Mouse (Mus musculus) E14TG2a.4 (cell line): ENCODE results near the gene Dguok.

Experiments
- CTCF ChIP-seq: conservative IDR thresholded peaks from 2 replicates; pipeline ENCODE4 v1.5.1; 2014; ENCODE audit warnings: low read length
- NANOG ChIP-seq: IDR thresholded peaks from 2 replicates; pipeline ENCODE4 v1.6.1; 2014; ENCODE audit warnings: borderline replicate concordance, low read length, mixed read lengths
- POU5F1 ChIP-seq: IDR thresholded peaks from 2 replicates; pipeline ENCODE4 v1.6.1; 2014; ENCODE audit warnings: low read length, borderline replicate concordance

DNA sequence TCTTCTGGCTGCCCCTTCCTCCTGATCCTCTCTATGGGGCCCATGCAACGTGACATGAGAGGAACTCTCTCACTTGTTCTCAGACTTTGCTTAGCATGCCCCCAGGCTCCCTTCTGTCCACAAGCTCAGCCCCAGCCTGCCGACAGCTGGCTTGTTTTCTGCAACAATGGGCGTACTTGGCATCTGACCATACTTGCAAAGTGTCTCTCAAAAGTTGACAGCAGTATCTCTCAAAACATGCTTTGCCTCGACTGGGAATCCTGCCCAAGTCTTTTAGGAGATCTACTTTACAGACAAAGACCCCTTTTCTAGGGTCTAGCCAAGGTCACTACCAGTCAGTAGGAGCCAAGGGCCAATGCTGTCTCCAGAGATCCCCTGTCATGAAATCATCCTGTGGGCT is 20.9 kb downstream of the Dguok start:
- TF ChIP-seq CTCF (no peak), NANOG (no peak), POU5F1 (no peak)
